Mouse (Mus musculus) embryonic facial prominence, embryonic 10.5 days (tissue): Measurements from ENCODE around the gene Tlx2. TPM values are rescaled to one million over a fixed set of nuclear protein-coding genes. Genes with fewer than 3 reads are reported as not detected.

Source experiments
- DNase-seq: peaks from one replicate; pipeline ENCODE4 v3.0.0-alpha.2; 2017; ENCODE audit warnings: low spot score
- H3K27ac ChIP-seq: fragments of 300-500 bp; sonication (generic); replicated peaks from 2 replicates; pipeline ENCODE4 v1.5.1; 2016; ENCODE audit warnings: mild to moderate bottlenecking
- H3K27me3 ChIP-seq: fragments of 300-500 bp; sonication (generic); replicated peaks from 2 replicates; pipeline ENCODE4 v1.6.1; 2016; ENCODE audit warnings: low read depth, mild to moderate bottlenecking; ENCODE audit not compliant: poor library complexity, severe bottlenecking
- H3K36me3 ChIP-seq: fragments of 300-500 bp; sonication (generic); replicated peaks from 2 replicates; pipeline ENCODE4 v1.6.1; 2016; ENCODE audit warnings: mild to moderate bottlenecking, moderate library complexity
- H3K4me1 ChIP-seq: fragments of 300-500 bp; sonication (generic); 2 replicates; pipeline ENCODE4 v1.6.1; 2016
- H3K4me3 ChIP-seq: fragments of 300-500 bp; sonication (generic); 2 replicates; pipeline ENCODE4 v1.5.1; 2016; ENCODE audit warnings: mild to moderate bottlenecking, moderate library complexity
- H3K9me3 ChIP-seq: fragments of 300-500 bp; sonication (generic); 2 replicates; pipeline ENCODE4 v1.6.1; 2016; ENCODE audit warnings: mild to moderate bottlenecking
- WGBS: fragments of 180-500 bp; shearing (Covaris S2); methylation state at CpG from one replicate; pipeline ENCODE4 v1.1.7; 2016; 5-methylcytosine and 5-hydroxymethylcytosine counted together
- polyA plus RNA-seq: library from polyadenylated mRNA; unstranded; fragments of >200 nt; fragmentation: Nextera tagmentation; extraction: Ambion mirVana; gene quantifications from 2 replicates; pipeline ENCODE4 v1.2.1, GENCODE M21; 2016

The Tlx2 gene
- polyA plus RNA-seq, 1 experiment from 2014 or later, result 10.4 TPM

DNA sequence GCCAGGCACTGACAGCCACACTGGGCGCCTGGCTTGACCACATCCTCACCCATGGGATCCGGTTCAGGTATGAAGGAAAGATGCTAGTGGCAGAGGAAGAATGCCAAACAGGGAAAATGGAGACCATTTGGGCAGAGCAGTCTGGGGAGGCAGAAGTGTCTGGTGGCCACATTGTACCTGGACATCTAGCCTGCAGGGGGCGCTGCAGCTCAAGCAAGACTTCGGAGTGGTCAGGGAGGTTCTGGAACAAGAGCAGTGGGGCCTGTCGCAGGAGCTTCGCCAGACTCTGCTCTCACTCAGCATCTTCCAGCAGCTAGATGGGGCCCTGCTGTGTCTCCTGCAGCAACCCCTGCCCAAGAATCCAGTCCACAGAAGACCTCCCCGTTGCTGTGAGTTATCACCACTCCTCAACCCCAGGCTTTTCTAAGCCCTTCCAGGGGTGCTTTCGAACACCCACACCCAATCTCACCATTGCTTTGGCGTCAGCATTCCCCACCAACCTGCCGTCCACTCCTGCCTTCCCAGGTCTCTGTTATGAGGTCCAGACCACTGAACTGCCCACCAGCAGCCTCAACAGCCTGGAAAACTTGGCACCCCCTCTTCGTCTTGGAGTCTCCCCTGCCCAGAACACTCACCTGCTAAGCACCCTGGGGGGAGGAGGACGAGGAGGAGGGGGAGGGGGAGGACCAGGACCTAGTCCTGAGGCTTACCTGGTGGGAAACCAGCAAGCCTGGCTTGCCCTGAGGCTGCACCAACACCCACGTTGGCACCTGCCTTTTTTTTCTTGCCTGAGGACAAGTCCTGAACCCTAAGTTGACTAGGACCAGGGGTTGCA, 37.7 kb upstream of the Tlx2 start:
- Histone ChIP-seq H3K4me3 (peak overlapping the region; percentile 95), H3K36me3 (peaks cover 28% of the 10 kb centered on the region), H3K27ac (peak overlapping the region; percentile 95), H3K9me3 (no peaks in the 10 kb centered on the region), H3K27me3 (peaks cover 8% of the 10 kb centered on the region), H3K4me1 (peaks cover 33% of the 10 kb centered on the region)
- DNase-seq, result peak; percentile 89
- WGBS, result 33% methylated on average over 13 of the region's 13 CpGs

DNA sequence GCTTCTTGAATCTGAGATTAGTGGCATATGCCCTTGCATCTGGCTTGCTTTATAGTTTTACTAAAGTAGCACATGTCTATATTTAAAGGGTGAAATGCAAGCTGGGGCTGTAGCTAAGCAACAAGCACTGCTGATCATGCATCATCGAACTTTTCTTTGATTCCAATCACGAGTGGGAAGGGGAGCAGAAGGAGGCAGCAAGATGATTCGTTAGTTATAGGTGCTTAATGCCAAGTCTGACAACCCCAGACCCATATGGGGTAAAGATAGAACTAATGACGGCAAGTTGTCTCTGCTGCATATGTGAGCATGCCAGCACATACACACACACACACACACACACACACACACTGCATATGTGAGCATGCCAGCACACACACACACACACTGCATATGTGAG, 34.1 kb upstream of the Tlx2 start:
- Histone ChIP-seq H3K4me1 (peaks cover 41% of the 10 kb centered on the region), H3K9me3 (no peaks in the 10 kb centered on the region), H3K4me3 (no peak overlapping the region), H3K36me3 (peaks cover 16% of the 10 kb centered on the region), H3K27me3 (peaks cover 26% of the 10 kb centered on the region), H3K27ac (no peak overlapping the region)
- 76% methylated on average over 4 of the region's 4 CpGs for WGBS
- no peak for DNase-seq

DNA sequence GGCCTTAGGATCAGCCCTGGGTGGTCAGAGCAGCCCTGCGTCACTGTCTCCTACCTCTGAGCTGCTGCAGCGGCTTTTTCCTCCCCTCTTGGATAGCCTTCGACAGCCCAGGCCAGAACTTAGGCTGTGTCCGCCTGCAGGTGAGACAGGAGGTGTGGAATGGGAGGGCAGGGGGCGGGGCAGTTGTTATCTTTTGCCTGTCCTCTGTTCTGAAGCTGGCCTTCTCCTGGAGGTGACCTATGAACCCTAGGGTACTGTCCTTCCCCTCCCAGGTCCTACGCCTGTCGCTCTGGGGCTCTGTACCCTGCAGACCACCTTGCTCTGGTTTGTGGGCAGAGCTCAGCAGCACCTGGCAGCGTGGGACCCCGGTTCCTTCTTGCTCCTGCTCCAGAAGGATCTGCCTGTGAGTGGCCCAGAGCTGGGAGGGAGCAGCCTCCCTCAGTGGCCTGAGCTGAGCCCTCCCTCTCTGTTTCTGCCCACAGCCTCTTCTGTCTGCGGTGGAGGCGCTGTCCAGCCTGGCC, 33.1 kb upstream of the Tlx2 start:
- peaks cover 32% of the 10 kb centered on the region for H3K27me3 ChIP-seq
- peak overlapping the region; percentile 84 for H3K4me3 ChIP-seq
- no peak overlapping the region for H3K27ac ChIP-seq
- no peak for DNase-seq
- 38% methylated on average over 11 of the region's 11 CpGs for WGBS
- no peaks in the 10 kb centered on the region for H3K9me3 ChIP-seq
- peaks cover 35% of the 10 kb centered on the region for H3K4me1 ChIP-seq
- peaks cover 16% of the 10 kb centered on the region for H3K36me3 ChIP-seq

DNA sequence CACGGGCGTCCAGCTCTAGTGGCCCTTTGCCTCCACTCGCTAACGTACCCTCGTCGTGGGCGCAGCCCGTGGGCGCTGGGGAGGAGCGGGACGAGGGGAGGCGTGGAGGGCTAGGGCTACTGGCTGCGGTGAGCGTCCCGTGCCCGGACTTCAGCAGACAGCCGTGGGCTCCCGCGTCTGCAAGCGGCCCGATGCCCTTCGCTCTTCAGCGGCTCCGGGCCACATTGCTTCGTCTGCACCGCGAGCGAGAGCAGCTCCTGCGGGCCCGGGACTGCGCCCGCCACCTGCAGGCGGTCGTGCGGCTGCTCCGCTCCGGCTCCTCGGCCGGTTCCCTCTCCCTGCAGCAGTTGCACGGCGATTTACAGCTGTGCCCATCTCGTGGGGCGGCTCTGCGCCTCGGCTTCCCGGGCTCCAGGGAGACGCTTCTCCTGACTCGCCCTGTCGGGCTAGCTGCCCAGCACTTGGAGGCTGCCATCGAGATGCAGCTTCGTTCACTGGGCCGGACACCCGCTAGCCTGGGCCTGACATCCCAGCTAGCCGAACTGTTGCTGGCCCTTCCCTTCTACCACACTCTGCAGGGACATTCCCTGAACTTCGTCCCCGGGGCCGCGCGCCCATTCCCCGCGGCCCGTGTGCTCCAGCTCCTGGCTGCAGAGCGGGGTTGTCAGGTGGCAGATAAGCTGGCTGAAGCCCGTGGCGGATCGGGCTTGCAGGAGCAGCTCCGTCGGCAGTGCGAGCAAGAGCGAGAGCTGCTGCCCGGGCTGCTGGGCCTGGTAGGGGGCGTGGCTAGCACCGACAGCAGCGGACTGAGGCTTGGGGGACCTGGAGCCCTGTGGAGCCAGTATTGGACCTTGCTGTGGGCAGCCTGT, 31.8 kb upstream of the Tlx2 start:
- H3K4me1 ChIP-seq, result peaks cover 26% of the 10 kb centered on the region
- H3K27ac ChIP-seq, result peak overlapping the region; percentile 87
- peak; percentile 81 for DNase-seq
- WGBS, result under 1% methylated on average over 74 of the region's 74 CpGs
- no peaks in the 10 kb centered on the region for H3K9me3 ChIP-seq
- H3K27me3 ChIP-seq, result peaks cover 32% of the 10 kb centered on the region
- H3K4me3 ChIP-seq, result peak overlapping the region; percentile 84
- H3K36me3 ChIP-seq, result peaks cover 13% of the 10 kb centered on the region

- peak; percentile 83 for DNase-seq
- Histone ChIP-seq H3K36me3 (peaks cover 10% of the 10 kb centered on the region), H3K4me1 (peaks cover 26% of the 10 kb centered on the region), H3K27ac (peak within 1 kb of the TSS; percentile 87), H3K27me3 (peaks cover 33% of the 10 kb centered on the region), H3K9me3 (no peaks in the 10 kb centered on the region), H3K4me3 (peak within 1 kb of the TSS; percentile 84)
- WGBS, result under 1% methylated on average over 25 of the region's 25 CpGs
Measured at GRCm38 (mm10) chr6:83101316-83101687, 31.2 kb upstream of the Tlx2 start, which contains the start of the genes Ccdc142 and Gm42688. Gene Ccdc142 (plus strand): TSS chr6:83101601. Gene Gm42688 (plus strand): TSS chr6:83101617.

DNA sequence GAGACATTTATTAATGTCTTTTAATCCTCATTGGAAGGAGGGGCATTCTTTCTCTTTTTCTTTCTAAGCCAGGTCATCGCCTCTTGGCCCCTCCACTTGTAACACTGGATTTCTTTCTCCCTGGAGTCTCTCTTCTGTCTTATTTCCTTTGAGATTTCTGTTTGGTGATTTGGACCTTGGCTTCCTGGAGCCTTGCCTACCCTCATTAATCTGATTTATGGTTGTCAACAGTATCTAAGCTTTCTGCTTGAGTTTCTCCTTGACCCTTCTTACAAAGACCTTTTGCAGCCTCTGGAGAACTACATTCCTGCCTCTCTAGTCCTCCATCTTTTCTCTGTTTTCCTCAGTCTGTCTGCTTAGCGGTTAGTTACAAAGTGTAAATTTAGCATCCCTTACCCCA, 28.3 kb upstream of the Tlx2 start:
- no peak for DNase-seq
- Histone ChIP-seq H3K27me3 (peaks cover 45% of the 10 kb centered on the region), H3K36me3 (no peaks in the 10 kb centered on the region), H3K9me3 (0 out of 2 replicates have a peak, but pooled peaks cover 5% of the 10 kb centered on the region), H3K4me3 (no peak overlapping the region), H3K4me1 (peaks cover 24% of the 10 kb centered on the region), H3K27ac (no peak overlapping the region)
- 73% methylated on average over 2 of the region's 2 CpGs for WGBS

DNA sequence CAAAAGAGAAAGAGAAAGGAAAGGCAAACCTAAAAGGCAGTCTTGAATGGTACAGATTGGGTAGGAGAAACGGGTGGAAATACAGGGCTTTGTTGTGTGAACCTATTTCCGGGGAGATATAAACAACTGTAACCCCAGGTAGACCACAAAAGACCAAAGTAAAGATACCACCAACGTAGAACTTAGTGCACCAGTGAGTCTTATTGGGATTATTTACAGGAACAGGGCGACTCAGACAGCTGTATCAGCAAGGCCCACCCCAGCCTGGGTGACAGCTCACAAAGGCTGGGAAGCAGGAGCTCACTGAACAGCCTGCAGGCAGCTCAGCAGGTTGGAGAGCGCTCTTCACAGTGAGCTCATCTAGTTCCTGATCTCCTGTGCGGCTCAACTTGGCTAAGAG, 25.9 kb upstream of the Tlx2 start:
- Histone ChIP-seq H3K27me3 (peaks cover 53% of the 10 kb centered on the region), H3K36me3 (no peaks in the 10 kb centered on the region), H3K9me3 (0 out of 2 replicates have a peak, but pooled peaks cover 5% of the 10 kb centered on the region), H3K27ac (no peak overlapping the region), H3K4me3 (no peak overlapping the region), H3K4me1 (peaks cover 6% of the 10 kb centered on the region)
- 43% methylated on average over 6 of the region's 6 CpGs for WGBS
- DNase-seq, result no peak

DNA sequence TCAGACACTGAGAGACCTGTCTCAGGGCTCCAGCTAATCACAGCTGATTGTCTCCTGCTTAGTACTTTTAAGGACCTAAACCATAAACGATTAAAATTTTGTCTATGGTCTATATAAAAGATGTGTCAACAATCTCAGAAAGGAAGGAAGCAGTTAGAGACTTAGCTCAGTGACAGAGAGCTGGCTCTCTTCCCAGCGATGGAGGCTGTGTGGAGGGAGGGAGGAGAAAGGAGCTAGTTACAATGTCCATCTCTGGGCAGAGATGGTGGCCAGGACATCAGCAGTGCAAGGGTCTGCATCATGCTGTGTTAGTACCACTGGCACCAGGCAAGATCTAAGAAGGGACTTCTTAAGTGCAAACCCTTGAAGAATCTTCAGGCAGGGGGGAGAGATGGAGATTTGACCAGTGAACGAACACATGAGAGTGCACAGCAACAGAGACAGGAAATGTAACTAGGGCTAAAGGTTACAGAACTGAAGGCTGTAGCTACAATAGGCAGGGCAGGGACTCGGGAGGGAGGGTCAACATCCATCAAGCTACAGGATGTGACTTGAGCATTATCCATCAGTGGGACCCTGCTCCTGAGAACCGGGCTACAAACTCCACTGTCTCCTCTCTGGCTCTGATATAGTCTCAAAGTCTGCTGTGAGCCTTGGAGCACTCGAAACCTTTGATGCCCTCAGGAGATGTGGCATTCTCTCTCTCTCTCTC, 22.5 kb upstream of the Tlx2 start:
- DNase-seq, result no peak
- H3K9me3 ChIP-seq, result 0 out of 2 replicates have a peak, but pooled peaks cover 5% of the 10 kb centered on the region
- H3K4me1 ChIP-seq, result peaks cover 12% of the 10 kb centered on the region
- no peaks in the 10 kb centered on the region for H3K36me3 ChIP-seq
- H3K4me3 ChIP-seq, result no peak overlapping the region
- no peak overlapping the region for H3K27ac ChIP-seq
- peaks cover 66% of the 10 kb centered on the region for H3K27me3 ChIP-seq
- 45% methylated on average over 6 of the region's 6 CpGs for WGBS

- Histone ChIP-seq H3K36me3 (peaks cover under 1% of the 10 kb centered on the region; the same call in 1 of the 2 replicates), H3K4me3 (peak overlapping the region; percentile 49), H3K27ac (no peak overlapping the region), H3K27me3 (peaks cover 97% of the 10 kb centered on the region), H3K9me3 (no peaks in the 10 kb centered on the region), H3K4me1 (peaks cover 49% of the 10 kb centered on the region)
- WGBS, result 3% methylated on average over 9 of the region's 9 CpGs
- no peak for DNase-seq
Measured at GRCm38 (mm10) chr6:83087926-83088260, 17.8 kb upstream of the Tlx2 start.

DNA sequence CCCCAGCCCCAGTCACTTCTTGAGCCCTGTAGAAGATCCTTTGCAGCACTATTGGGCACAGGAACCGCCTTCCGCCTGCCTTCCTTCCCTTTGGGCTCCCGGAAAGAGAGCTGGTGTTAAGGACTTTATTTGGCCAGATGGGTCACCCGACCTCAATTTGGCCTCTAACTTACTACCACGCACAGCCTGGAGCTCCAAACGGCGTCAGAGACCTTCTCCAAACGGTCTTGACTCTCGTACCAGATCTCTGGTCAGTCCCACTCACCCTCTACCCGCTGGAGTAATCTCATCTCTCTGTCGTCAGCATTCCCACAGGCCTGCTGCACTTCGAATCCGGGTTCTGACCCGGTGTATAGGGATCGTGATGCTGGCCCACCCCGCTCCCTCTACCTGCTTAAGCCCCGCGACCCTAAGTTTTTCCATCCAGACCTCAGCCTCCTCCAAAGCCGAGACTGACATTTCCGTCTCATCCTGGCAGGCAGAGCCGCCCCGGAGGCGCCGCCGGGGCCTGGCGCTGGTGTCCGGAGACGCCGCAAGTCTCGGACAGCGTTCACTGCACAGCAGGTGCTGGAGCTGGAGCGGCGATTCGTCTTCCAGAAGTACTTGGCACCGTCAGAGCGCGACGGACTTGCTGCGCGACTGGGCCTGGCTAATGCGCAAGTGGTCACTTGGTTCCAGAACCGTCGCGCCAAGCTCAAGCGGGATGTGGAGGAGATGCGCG, 17.3 kb upstream of the Tlx2 start:
- Histone ChIP-seq H3K4me3 (peak overlapping the region; percentile 49), H3K36me3 (peaks cover 6% of the 10 kb centered on the region), H3K27me3 (peaks cover 97% of the 10 kb centered on the region), H3K27ac (no peak overlapping the region), H3K4me1 (peaks cover 47% of the 10 kb centered on the region), H3K9me3 (no peaks in the 10 kb centered on the region)
- peak; percentile 57 for DNase-seq
- WGBS, result under 1% methylated on average over 47 of the region's 47 CpGs

DNA sequence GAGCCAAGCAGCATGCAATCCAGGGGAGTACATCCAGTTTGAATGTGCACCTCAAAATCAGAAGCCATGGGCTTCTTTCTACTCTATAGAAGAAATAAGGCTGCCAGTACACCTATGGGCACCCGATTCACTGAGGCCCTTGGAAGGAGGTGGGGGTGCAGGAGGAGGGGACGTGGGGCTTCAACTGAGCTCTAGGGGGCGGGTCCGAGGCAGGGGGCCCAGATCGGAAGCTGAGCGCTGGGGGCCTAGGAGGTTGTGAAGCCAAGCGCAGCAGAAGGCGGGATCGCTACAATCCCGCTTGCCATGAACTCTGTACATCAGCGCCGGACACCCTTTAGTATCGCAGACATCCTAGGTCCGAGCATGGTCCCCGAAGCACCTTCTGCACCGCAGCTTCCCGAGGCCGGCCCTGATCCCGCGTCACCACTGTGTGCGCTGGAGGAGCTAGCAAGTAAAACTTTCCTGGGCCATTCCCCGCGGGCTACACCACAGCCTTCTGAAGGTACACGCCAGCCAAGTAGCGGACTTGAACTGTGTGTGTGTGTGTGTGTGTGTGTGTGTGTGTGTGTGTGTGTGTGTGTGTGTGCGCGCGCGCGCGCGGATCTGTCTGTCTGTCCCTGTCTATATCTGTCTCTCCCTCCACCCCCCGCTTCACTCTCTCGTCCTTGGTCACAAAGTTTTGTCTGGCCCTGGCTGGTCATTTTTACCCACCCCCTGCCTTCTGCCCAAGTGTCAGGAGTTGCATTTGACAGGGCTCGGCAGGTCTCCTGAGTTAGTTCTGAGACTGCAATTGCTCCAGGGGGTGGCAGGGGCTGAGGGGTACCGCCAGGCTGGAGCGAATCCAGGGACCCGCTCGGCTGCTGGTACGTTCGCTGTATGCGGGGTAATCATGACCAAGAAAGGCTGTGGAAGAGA, 16.3 kb upstream of the Tlx2 start, which contains the start of gene Lbx2:
Gene Lbx2 (plus strand): TSS at position 247 of the 915 bp plus-strand sequence.
- Histone ChIP-seq H3K27ac (no peak within 1 kb of the TSS), H3K4me1 (peaks cover 47% of the 10 kb centered on the region), H3K4me3 (peak within 1 kb of the TSS; percentile 49), H3K36me3 (peaks cover 16% of the 10 kb centered on the region), H3K27me3 (peaks cover 97% of the 10 kb centered on the region), H3K9me3 (no peaks in the 10 kb centered on the region)
- peak; percentile 49 for DNase-seq
- WGBS, result 2% methylated on average over 42 of the region's 42 CpGs
